Mouse (Mus musculus) stomach, embryonic 16.5 days (tissue): ENCODE results near the gene Srd5a2. TPM values are rescaled to one million over a fixed set of nuclear protein-coding genes. Genes with fewer than 3 reads are reported as not detected.

Experiments
- ATAC-seq: fragments of 200-750 bp; cut with Nextera tagmentation; 2 replicates; pipeline ENCODE4 v1.8.0; 2017; ENCODE audit warnings: moderate number of reproducible peaks, moderate TSS enrichment; ENCODE audit not compliant: insufficient read depth, low FRiP score
- H3K27ac ChIP-seq: fragments of 300-500 bp; sonication (generic); 2 replicates; pipeline ENCODE4 v1.5.1; 2014; ENCODE audit warnings: low read length
- H3K27me3 ChIP-seq: fragments of 300-500 bp; sonication (generic); 2 replicates; pipeline ENCODE4 v1.6.1; 2014; ENCODE audit warnings: low read length, control low read depth, mixed read lengths; ENCODE audit not compliant: control insufficient read depth, insufficient read depth
- H3K36me3 ChIP-seq: fragments of 300-500 bp; sonication (generic); 2 replicates; pipeline ENCODE4 v1.6.1; 2014; ENCODE audit warnings: low read length; ENCODE audit not compliant: control insufficient read depth, insufficient read depth
- H3K4me1 ChIP-seq: fragments of 300-500 bp; sonication (generic); 2 replicates; pipeline ENCODE4 v1.6.1; 2014; ENCODE audit warnings: low read length, control low read depth, mixed read lengths; ENCODE audit not compliant: control insufficient read depth, insufficient read depth
- H3K4me2 ChIP-seq: fragments of 300-500 bp; sonication (generic); 2 replicates; pipeline ENCODE4 v1.6.1; 2014; ENCODE audit warnings: low read depth, low read length, mixed read lengths
- H3K4me3 ChIP-seq: fragments of 300-500 bp; sonication (generic); replicated peaks from 2 replicates; pipeline ENCODE4 v1.5.1; 2014; ENCODE audit warnings: mild to moderate bottlenecking, low read length
- H3K9ac ChIP-seq: fragments of 300-500 bp; sonication (generic); 2 replicates; pipeline ENCODE4 v1.6.1; 2014; ENCODE audit warnings: low read length
- H3K9me3 ChIP-seq: fragments of 300-500 bp; sonication (generic); replicated peaks from 2 replicates; pipeline ENCODE4 v1.6.1; 2016; ENCODE audit warnings: low read length, control low read depth; ENCODE audit not compliant: control insufficient read depth
- WGBS: fragments of 180-500 bp; shearing (Covaris S2); extraction: QIAGEN DNeasy Blood & Tissue Kit; methylation state at CpG from one replicate; pipeline ENCODE4 v1.1.7; 2014; 5-methylcytosine and 5-hydroxymethylcytosine counted together
- polyA plus RNA-seq: library from polyadenylated mRNA; unstranded; fragments of >200 nt; fragmentation: Nextera tagmentation; extraction: Ambion mirVana; gene quantifications from 2 replicates; pipeline ENCODE4 v1.2.1, GENCODE M21; 2015

The Srd5a2 gene
- polyA plus RNA-seq, 1 experiment from 2014 or later: not detected

GRCm38 (mm10) chr17:74048229-74048816 is 607 bp upstream of the Srd5a2 start:
- Histone ChIP-seq H3K27ac (no peak overlapping the region), H3K36me3 (no peaks in the 10 kb centered on the region), H3K27me3 (peaks cover 41% of the 10 kb centered on the region), H3K4me3 (no peak overlapping the region), H3K4me2 (peak overlapping the region; percentile 43; the same call in 1 of the 2 replicates), H3K9me3 (no peaks in the 10 kb centered on the region), H3K9ac (no peak overlapping the region), H3K4me1 (peaks cover 7% of the 10 kb centered on the region; the same call in 1 of the 2 replicates)
- no peak for ATAC-seq
- 3% methylated on average over 19 of the region's 19 CpGs for WGBS

- Histone ChIP-seq H3K4me3 (no peak overlapping the region), H3K27me3 (peaks cover 25% of the 10 kb centered on the region), H3K4me2 (no peak overlapping the region), H3K4me1 (peaks cover 7% of the 10 kb centered on the region; the same call in 1 of the 2 replicates), H3K36me3 (no peaks in the 10 kb centered on the region), H3K27ac (no peak overlapping the region), H3K9me3 (no peaks in the 10 kb centered on the region), H3K9ac (no peak overlapping the region)
- 70% methylated on average over 4 of the region's 4 CpGs for WGBS
- ATAC-seq: no peak
Measured at GRCm38 (mm10) chr17:74043754-74044153, 4.0 kb downstream of the Srd5a2 start.

- no peak overlapping the region for H3K4me3 ChIP-seq
- H3K4me2 ChIP-seq: peak overlapping the region; percentile 18; the same call in 1 of the 2 replicates
- H3K27me3 ChIP-seq: no peaks in the 10 kb centered on the region
- no peaks in the 10 kb centered on the region for H3K4me1 ChIP-seq
- no peak overlapping the region for H3K27ac ChIP-seq
- WGBS: 31% methylated on average over 8 of the region's 8 CpGs
- ATAC-seq: peak; percentile 62
- H3K9ac ChIP-seq: no peak overlapping the region
- H3K9me3 ChIP-seq: no peaks in the 10 kb centered on the region
- no peaks in the 10 kb centered on the region for H3K36me3 ChIP-seq
Measured at GRCm38 (mm10) chr17:74020526-74021203, 27.1 kb downstream of the Srd5a2 start.

GRCm38 (mm10) chr17:74018281-74018680 is 29.4 kb downstream of the Srd5a2 start:
- no peaks in the 10 kb centered on the region for H3K4me1 ChIP-seq
- no peak overlapping the region for H3K27ac ChIP-seq
- H3K9ac ChIP-seq: no peak overlapping the region
- H3K4me2 ChIP-seq: no peak overlapping the region
- H3K9me3 ChIP-seq: no peaks in the 10 kb centered on the region
- 83% methylated on average over 4 of the region's 4 CpGs for WGBS
- ATAC-seq: no peak
- no peak overlapping the region for H3K4me3 ChIP-seq
- H3K36me3 ChIP-seq: no peaks in the 10 kb centered on the region
- H3K27me3 ChIP-seq: no peaks in the 10 kb centered on the region

- H3K36me3 ChIP-seq: no peaks in the 10 kb centered on the region
- WGBS: 83% methylated on average over 1 of the region's 1 CpGs
- no peak overlapping the region for H3K4me2 ChIP-seq
- no peaks in the 10 kb centered on the region for H3K9me3 ChIP-seq
- no peaks in the 10 kb centered on the region for H3K4me1 ChIP-seq
- no peak for ATAC-seq
- no peak overlapping the region for H3K9ac ChIP-seq
- no peaks in the 10 kb centered on the region for H3K27me3 ChIP-seq
- no peak overlapping the region for H3K27ac ChIP-seq
- no peak overlapping the region for H3K4me3 ChIP-seq
Measured at GRCm38 (mm10) chr17:74017649-74018048, 30.1 kb downstream of the Srd5a2 start.

GRCm38 (mm10) chr17:74015128-74015527 is 32.6 kb downstream of the Srd5a2 start:
- Histone ChIP-seq H3K4me3 (no peak overlapping the region), H3K27ac (no peak overlapping the region), H3K9me3 (no peaks in the 10 kb centered on the region), H3K36me3 (no peaks in the 10 kb centered on the region), H3K9ac (no peak overlapping the region), H3K4me1 (no peaks in the 10 kb centered on the region), H3K4me2 (no peak overlapping the region), H3K27me3 (no peaks in the 10 kb centered on the region)
- ATAC-seq: no peak
- 77% methylated on average over 6 of the region's 6 CpGs for WGBS

GRCm38 (mm10) chr17:74008680-74009079 is 39.0 kb downstream of the Srd5a2 start:
- 54% methylated on average over 4 of the region's 4 CpGs for WGBS
- H3K9ac ChIP-seq: no peak overlapping the region
- ATAC-seq: no peak
- H3K36me3 ChIP-seq: no peaks in the 10 kb centered on the region
- no peaks in the 10 kb centered on the region for H3K4me1 ChIP-seq
- no peak overlapping the region for H3K4me3 ChIP-seq
- no peak overlapping the region for H3K4me2 ChIP-seq
- H3K9me3 ChIP-seq: no peaks in the 10 kb centered on the region
- no peaks in the 10 kb centered on the region for H3K27me3 ChIP-seq
- no peak overlapping the region for H3K27ac ChIP-seq

GRCm38 (mm10) chr17:74007001-74007400 is 40.7 kb downstream of the Srd5a2 start:
- Histone ChIP-seq H3K36me3 (no peaks in the 10 kb centered on the region), H3K27me3 (no peaks in the 10 kb centered on the region), H3K9me3 (0 out of 2 replicates have a peak, but pooled peaks cover 3% of the 10 kb centered on the region), H3K4me3 (no peak overlapping the region), H3K9ac (no peak overlapping the region), H3K4me1 (no peaks in the 10 kb centered on the region), H3K4me2 (no peak overlapping the region), H3K27ac (no peak overlapping the region)
- 69% methylated on average over 8 of the region's 8 CpGs for WGBS
- ATAC-seq: no peak

GRCm38 (mm10) chr17:74002396-74002795 is 45.3 kb downstream of the Srd5a2 start:
- no peak overlapping the region for H3K9ac ChIP-seq
- 0 out of 2 replicates have a peak, but pooled peaks cover 3% of the 10 kb centered on the region for H3K9me3 ChIP-seq
- no peak overlapping the region for H3K4me3 ChIP-seq
- H3K4me2 ChIP-seq: no peak overlapping the region
- no peaks in the 10 kb centered on the region for H3K27me3 ChIP-seq
- H3K36me3 ChIP-seq: no peaks in the 10 kb centered on the region
- no peak for ATAC-seq
- 68% methylated on average over 2 of the region's 2 CpGs for WGBS
- no peak overlapping the region for H3K27ac ChIP-seq
- no peaks in the 10 kb centered on the region for H3K4me1 ChIP-seq
